Mouse (Mus musculus) heart, adult 2 months (tissue): ENCODE data around the gene Ak3.

Experiments used
- CTCF ChIP-seq: fragments of 200-600 bp; IDR thresholded peaks from 2 replicates; pipeline ENCODE4 v1.8.1; 2022; ENCODE audit warnings: antibody characterized with exemption, mild to moderate bottlenecking, moderate library complexity
- EP300 ChIP-seq: fragments of 200-500 bp; IDR thresholded peaks from 2 replicates; pipeline ENCODE4 v1.6.1; 2011; ENCODE audit warnings: low read depth, low read length, control low read depth; ENCODE audit not compliant: insufficient read depth
- POLR2A ChIP-seq: fragments of 200-500 bp; IDR thresholded peaks from 2 replicates; pipeline ENCODE4 v1.6.1; 2011; ENCODE audit warnings: mild to moderate bottlenecking, low read depth, low read length, control low read depth; ENCODE audit not compliant: insufficient read depth

- TF ChIP-seq POLR2A (no peak), EP300 (no peak), CTCF (no peak)
Measured at GRCm38 (mm10) chr19:28997976-28998630, 49.7 kb downstream of the Ak3 start.
